Mouse (Mus musculus) gastrocnemius, postnatal 36 days (tissue): ENCODE data around the gene 2010005H15Rik. TPM values are rescaled to one million over a fixed set of nuclear protein-coding genes. Genes with fewer than 3 reads are reported as not detected.
"Not testable (repeated sequence)": the region's sequence is repeated elsewhere in the genome, so short reads cannot be mapped to it uniquely, and the experiment has no call there.

Source experiments
- DNase-seq, 2 experiments: peaks; one replicate each; pipeline ENCODE4 v3.0.0; 2022
- intact Hi-C: fragments of 180-260 bp; cut with DNase I; formaldehyde crosslinking; loops from one replicate; pipeline ENCODE4 v1.15.1; 2025
- long read RNA-seq, 2 experiments: library from polyadenylated mRNA; stranded (forward); transcript quantifications; one replicate each; pipeline ENCODE4 v2.0.0; 2021
- total RNA-seq, 2 experiments: library from RNA; stranded (reverse); gene quantifications; 2 replicates each; pipeline ENCODE4 v1.2.3; 2021

2010005H15Rik gene
- not detected for total RNA-seq
- long read RNA-seq, experiment 1: 0 reads
- long read RNA-seq, experiment 2: 0 reads

DNA sequence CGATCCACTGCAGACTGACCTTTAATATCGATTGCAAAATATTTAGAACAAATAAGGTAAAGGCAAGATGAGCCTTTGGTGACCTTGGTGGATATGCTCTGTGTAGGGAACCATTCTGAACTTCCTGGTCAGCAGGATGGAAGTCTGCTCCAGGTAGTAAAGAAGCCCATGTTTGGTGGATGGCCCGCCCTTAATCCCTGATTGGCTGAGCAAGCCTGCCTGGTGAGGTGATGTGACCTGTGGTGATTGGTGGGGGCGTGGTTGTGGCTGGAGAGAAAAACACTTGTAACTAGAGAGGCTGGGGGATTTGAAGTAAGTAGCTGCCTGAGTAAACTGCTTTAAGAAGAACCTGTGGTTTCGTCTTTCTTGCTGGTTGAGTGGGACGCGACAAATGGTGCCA lies at the start of gene 2010005H15Rik:
Gene 2010005H15Rik (plus strand): TSS at position 301 of the 400 bp plus-strand sequence.
- intact Hi-C loops, DNase-seq: not testable (repeated sequence)

DNA sequence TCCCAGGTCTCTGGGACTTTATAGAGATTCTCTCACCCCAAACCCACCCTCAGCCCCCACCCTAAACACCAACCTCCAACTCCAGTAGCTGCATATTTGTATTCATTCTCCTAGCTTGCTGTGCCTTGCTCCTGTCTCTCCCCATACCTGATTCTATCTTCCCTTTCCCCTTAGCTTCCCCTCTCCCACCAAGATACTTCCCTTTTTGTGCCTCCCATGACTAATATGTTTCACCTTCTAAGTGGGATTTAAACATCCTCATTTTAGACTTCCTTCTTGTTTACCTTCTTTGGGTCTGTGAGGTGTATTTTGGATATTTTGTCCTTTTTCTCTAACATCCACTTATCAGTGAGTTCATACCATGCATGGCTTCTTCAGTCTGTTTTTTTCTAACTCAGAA lies 45.2 kb upstream of the 2010005H15Rik start:
- no peak for DNase-seq
- intact Hi-C loops: no loop called here

DNA sequence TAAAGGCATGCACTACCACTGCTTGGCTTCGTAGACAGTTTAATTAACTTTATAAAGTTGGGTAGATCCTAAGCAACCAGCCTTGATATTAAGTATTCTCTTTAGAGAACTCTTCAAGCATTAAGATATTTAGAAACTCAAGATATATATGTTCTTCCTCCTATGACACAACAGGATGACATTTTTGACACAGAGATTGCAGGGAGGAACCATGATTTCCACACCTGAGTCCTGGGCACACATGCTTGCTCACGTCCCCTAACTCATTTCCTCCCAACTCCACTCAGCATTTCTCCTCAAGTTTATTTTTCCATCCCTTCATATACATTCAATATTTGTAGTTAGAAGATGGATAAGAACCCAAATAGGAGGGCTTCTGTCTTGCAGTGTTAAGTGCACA lies 41.4 kb upstream of the 2010005H15Rik start:
- intact Hi-C loops: no loop called here
- no peak for DNase-seq

DNA sequence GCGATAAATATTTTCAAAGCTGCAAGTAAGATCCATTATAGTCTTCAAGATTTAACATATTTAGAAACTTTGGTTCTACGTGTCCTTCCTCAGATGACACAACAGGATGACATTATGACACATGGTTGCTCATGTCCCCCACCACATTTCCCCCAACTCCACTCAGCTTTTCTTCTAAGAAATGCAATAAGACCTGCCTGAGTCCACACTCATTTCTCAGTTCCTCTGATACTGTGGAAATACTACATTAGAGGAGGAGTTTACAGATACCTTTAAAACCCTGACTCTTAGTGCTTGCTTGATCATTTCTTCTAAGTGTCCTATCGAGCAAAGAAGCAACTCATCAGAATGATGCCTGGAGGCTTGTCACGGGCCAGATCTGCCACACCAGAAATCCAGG lies 37.4 kb upstream of the 2010005H15Rik start, which contains the start of gene Gm5483:
Gene Gm5483 (plus strand): TSS at position 301 of the 400 bp plus-strand sequence.
- intact Hi-C loops, DNase-seq: not testable (repeated sequence)

DNA sequence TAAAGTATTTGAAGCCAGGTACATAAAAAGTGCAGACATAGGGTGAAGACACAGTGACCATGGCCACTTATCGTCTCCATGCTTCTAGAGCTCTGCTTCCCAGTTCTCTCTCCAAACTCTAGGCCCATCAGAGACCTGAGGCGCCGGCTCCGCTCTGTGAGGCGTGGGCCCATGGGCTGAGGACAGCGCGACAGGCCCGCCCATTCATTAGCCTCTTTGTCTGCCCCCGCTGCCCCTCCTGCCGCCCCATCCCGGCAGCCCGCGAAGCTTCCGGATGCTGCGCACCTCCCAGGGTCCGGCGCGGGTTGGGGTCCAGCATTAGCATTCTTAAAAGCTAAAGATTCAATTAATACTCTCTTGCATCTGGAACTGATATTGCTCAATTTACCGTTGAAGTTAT lies 22.0 kb upstream of the 2010005H15Rik start:
- intact Hi-C loops: no loop called here
- DNase-seq: no peak

DNA sequence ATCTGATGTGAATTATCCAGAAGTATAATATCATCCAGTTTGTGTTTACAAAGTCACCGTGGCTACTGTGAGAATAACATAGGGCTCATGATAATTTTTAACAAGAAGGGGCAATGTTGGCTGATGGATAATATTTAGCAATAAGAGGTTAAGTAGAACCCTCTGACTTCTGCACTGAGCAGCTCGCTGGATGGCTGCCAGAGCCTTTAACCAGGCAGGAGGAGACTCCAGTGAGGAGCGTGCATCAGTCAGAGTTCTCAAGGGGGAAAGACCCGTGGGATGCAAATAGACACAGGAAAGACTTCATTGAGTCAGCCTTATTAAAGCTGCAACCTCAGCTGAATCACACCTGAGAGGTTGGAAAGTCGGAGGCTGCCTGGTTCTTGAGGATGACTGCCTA lies 17.4 kb upstream of the 2010005H15Rik start:
- DNase-seq: no peak
- intact Hi-C loops: no loop called here

DNA sequence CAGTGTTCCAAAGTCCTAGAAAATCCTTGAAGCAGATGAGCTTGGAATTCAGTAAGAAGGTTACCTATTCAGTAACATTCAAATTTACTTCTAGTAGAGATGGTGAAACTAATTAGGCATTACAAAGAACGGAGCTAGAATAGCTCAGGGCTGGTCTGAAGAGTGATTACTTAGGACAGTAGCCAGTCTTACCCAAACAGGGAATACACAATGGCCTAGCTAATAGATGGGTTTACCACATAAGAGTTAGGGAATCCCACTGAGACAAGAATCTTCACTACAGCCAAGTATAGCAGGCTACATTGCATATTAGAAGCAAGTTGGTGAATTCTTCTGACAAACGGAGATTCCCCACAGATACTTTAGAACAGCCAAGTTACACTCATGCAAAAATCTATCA lies 15.6 kb upstream of the 2010005H15Rik start:
- DNase-seq, intact Hi-C loops: not testable (repeated sequence)

DNA sequence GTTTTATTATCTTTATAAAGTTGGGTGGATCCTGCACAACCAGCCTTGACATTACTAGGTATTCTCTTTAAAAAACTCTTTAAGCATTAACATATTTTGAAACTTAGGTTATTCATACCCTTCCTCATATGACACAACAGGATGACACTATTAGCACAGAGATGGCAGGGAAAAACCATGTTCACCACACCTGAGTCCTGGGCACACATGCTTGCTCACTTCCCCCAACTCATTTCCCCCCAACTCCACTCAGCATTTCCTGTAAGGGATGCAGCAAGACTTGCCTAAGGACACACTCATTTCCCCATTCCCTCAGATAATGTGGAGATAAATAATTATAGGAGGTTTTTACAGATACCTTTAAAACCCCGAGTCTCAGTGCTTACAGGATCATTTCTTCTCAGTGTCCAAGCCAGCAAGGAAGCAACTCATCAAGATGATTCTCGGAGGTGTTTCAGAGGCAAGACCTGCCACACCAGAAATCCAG lies 11.3 kb upstream of the 2010005H15Rik start, which contains the start of gene Gm5416:
Gene Gm5416 (plus strand): TSS at position 437 of the 487 bp plus-strand sequence.
- no peak for DNase-seq
- intact Hi-C loops: no loop called here

DNA sequence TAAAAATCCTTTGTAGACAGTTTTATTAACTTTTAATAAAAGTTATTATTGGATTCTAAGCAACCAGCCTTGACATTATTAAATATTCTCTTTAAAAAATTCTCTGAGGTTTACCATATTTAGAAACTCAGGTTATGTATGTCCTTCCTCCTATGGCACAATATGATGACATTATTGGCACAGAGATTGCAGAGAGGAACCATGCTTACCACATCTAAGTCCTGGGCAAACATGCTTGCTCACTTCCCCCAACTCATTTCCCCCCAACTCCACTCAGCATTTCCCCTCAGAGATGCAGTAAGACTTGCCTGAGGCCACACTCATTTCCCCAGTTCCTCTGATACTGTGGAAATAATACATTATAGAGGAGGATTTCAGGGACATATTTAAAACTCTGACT lies 39.3 kb downstream of the 2010005H15Rik start:
- intact Hi-C loops, DNase-seq: not testable (repeated sequence)

DNA sequence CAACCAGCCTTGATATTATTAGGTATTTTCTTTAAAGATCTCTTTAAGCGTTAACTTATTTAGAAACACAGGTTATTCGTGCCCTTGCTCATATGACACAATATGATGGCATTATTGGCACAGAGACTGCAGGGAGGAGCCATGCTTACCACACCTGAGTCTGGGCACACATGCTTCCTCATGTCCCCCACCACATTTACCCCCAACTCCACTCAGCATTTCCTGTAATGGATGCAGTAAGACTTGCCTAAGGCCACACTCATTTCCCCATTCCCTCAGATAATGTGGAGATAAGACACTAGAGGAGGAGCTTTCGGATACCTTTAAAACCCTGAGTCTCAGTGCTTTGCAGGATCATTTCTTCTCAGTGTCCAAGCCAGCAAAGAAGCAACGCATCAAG lies 55.5 kb downstream of the 2010005H15Rik start, which contains the start of gene Stfa1:
Gene Stfa1 (plus strand): TSS at position 156 of the 400 bp plus-strand sequence.
- intact Hi-C loops, DNase-seq: not testable (repeated sequence)

DNA sequence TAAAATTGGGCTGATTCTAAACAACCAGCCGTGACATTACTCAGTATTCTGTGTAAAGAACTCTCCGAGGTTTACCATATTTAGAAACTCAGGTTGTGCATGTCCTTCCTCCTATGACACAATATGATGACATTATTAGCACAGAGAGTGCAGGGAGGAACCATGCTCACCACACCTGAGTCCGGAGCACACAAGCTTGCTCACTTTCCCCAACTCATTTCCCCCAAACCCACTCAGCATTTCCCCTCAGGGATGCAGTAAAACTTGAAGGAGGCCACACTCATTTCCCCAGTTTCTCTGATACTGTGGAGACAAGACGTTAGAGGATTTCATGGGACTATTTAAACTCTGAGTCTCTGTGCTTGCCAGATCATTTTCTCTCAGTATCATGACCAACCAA lies 67.9 kb downstream of the 2010005H15Rik start:
- DNase-seq: no peak
- intact Hi-C loops: no loop called here

Other genes with a start within 250 kb of the 2010005H15Rik start
- 100 to 1,000 TPM; 156 to 177 TPM for gene Kpna1, start 242.7 kb upstream of the 2010005H15Rik start, total RNA-seq
- gene Wdr5b, start 180.3 kb upstream of the 2010005H15Rik start, total RNA-seq: 1 to 10 TPM; 1.2 to 1.8 TPM
- gene Fam162a, start 149.9 kb upstream of the 2010005H15Rik start, total RNA-seq: 100 to 1,000 TPM; 108 to 113 TPM
- gene Ccdc58, start 149.8 kb upstream of the 2010005H15Rik start, total RNA-seq: 10 to 100 TPM; 25.5 to 28.4 TPM
- gene Csta1, start 90.2 kb upstream of the 2010005H15Rik start, total RNA-seq: not detected
- not detected for gene Stfa2l1, start 64.7 kb upstream of the 2010005H15Rik start, total RNA-seq
- gene Gm5483, start 37.3 kb upstream of the 2010005H15Rik start, total RNA-seq: not detected
- not detected for gene Gm5416, start 11.1 kb upstream of the 2010005H15Rik start, total RNA-seq
- gene Stfa1, start 55.5 kb downstream of the 2010005H15Rik start, total RNA-seq: not detected
- gene BC117090, start 112.9 kb downstream of the 2010005H15Rik start, total RNA-seq: not detected
- not detected for gene BC100530, start 146.3 kb downstream of the 2010005H15Rik start, total RNA-seq
- gene Stfa2, start 187.0 kb downstream of the 2010005H15Rik start, total RNA-seq: not detected
- not detected for gene Stfa3, start 233.9 kb downstream of the 2010005H15Rik start, total RNA-seq